Mouse (Mus musculus) myocyte (in vitro differentiated cells): ENCODE results near the gene Hnf4a.

Experiments used
- CEBPB ChIP-seq: IDR thresholded peaks from 2 replicates; pipeline ENCODE4 v1.6.1; 2011; ENCODE audit warnings: mild to moderate bottlenecking, moderate library complexity; ENCODE audit not compliant: poor library complexity, insufficient read depth, severe bottlenecking
- MAX ChIP-seq: IDR thresholded peaks from one replicate; pipeline ENCODE4 v1.6.1; 2011; ENCODE audit warnings: low read depth, mild to moderate bottlenecking, control low read depth
- MYOG ChIP-seq, 3 experiments: IDR thresholded peaks; one replicate each; pipeline ENCODE4 v1.6.1; 2011; ENCODE audit warnings: control low read depth in 2 of 3, low read depth in 2 of 3, mild to moderate bottlenecking in 2 of 3; ENCODE audit not compliant: insufficient read length in 2 of 3, control insufficient read depth in 1 of 3, insufficient read depth in 1 of 3
- REST ChIP-seq: IDR thresholded peaks from one replicate; pipeline ENCODE4 v1.6.1; 2011; ENCODE audit warnings: mild to moderate bottlenecking, control low read depth, moderate library complexity; ENCODE audit not compliant: insufficient read depth, insufficient read length
- TCF12 ChIP-seq: IDR thresholded peaks from one replicate; pipeline ENCODE4 v1.6.1; 2011; ENCODE audit warnings: mild to moderate bottlenecking, control low read depth; ENCODE audit not compliant: poor library complexity, insufficient read depth, severe bottlenecking
- USF1 ChIP-seq: IDR thresholded peaks from one replicate; pipeline ENCODE4 v1.6.1; 2011; ENCODE audit warnings: low read depth, mild to moderate bottlenecking, control low read depth, moderate library complexity

DNA sequence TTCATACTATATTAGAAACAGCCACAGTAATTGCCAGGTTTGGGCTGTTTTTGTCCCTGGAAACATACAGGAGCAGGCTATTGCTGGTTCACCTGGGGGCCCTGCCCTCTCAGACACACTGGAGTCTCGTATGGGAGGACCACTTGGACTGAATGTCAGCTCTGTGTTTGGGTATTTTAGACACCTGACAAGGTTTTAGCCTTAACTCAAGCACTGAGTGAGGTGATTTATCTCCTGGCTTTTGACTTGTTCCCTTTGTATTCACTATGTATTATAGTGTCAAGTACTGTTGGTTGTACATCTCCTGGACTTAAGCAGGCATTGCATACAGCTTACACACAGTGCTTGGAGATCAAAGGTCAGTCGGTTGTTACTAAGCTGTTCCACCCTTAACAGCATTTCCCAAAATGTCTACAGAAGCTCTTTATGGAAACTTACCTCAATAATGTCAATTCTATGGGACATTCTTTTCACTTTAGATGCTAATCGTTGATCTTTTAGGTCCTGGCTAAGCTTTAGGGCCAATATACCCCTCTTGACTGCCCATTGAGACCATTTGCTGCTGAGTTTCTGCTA, 110.1 kb downstream of the Hnf4a start:
- TF ChIP-seq REST (no peak), USF1 (no peak), TCF12 (no peak), MYOG (IDR thresholded peaks at IDR 0.05; ENCODE audit: control insufficient read depth in 1 of 3, insufficient read depth in 1 of 3, insufficient read length in 2 of 3, low read depth in 2 of 3) (no peak), CEBPB (no peak), MAX (no peak)
